Mouse (Mus musculus): Measurements from ENCODE around the gene Sgpp2.

Sgpp2 gene

DNA sequence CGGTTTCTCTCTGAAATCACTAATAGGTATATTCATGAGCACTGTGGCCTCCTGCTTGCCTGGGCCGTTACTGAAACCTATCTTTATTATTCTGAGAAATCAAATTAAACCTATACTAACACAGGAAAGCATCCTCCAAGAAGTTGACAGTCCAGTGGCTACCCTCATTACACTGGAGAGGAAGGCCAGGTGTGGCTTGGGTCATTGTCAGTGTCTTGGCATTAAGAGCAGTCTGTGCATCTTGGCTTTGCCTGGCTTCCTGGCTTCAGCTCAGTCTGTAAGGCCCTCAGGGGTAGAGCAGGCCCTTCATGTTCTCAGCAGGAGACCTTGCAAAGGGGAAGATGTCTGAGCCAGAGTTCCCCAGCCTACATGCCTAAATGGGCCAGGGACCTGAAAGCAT is 99.3 kb downstream of the Sgpp2 start:
- no peak for DNase-seq

GRCm38 (mm10) chr1:78412668-78413067 is 102.5 kb downstream of the Sgpp2 start:
- no peak for DNase-seq

DNA sequence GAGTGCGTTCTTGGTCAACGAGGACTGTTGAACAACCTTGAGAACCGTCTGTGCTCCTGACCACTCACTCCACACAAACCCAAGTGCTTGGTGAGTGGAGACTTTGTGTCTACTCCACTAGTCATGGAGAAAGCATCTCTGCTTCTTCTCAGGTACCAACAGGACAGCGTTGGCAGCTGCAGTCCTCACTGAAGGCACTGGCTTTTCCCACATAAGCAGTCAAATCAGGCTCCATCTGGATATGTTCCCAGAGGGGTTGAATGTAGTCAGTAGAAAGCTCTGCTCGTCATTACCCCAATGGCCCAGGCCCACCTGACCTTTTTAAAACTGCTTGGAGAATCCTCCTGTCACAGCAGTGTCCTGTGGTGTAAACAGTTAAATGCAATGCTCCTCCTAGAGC is 104.3 kb downstream of the Sgpp2 start:
- DNase-seq, result no peak

GRCm38 (mm10) chr1:78417154-78417911 is 107.2 kb downstream of the Sgpp2 start:
- DNase-seq, result no peak

GRCm38 (mm10) chr1:78419593-78419992 is 109.4 kb downstream of the Sgpp2 start:
- peak; percentile 87 for DNase-seq

DNA sequence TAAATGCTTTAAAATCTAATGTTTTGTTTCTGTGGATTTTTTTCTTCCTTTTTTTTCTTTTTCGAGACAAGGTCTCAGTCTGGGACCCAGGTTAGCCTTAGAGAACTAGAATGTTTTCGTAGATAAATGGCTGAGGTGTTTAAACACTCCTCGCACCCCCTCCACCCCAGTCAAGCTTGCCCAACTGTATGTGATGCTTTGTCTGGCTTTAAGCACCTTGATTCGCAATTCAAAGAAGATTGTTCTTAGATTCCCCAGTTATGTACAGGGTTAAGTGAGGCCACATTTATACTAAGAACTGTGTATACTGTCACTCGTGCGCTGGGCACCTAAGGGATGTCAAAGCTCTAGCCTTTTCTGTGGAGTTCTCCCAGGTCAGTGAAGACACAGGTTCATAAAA is 110.1 kb downstream of the Sgpp2 start:
- no peak for DNase-seq

DNA sequence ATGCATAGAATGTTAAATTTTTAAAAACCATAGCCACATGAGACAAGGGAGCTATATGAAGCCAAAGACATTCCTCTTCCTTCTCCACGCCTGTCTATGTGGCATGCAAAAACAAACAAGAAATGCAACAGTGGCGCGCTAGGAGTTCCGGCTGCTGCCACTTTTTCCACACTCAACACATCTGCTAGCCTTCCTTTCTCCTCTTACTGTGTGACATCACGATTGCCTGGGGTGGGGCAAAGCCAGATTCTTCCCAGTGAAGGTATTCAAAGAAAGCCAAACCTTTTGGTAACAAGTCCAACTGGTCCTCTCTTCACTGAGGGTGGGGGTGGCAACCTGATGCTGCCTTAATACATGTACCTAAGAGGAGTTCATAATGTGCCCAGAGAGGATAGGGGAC is 111.6 kb downstream of the Sgpp2 start:
- no peak for DNase-seq

- no peak for DNase-seq
Observed at GRCm38 (mm10) chr1:78422576-78422975, 112.4 kb downstream of the Sgpp2 start.

GRCm38 (mm10) chr1:78424848-78425247 is 114.7 kb downstream of the Sgpp2 start:
- DNase-seq, result no peak

- no peak for DNase-seq
Observed at GRCm38 (mm10) chr1:78425309-78425708, 115.2 kb downstream of the Sgpp2 start.

- DNase-seq, result no peak
Observed at GRCm38 (mm10) chr1:78425793-78426700, 115.9 kb downstream of the Sgpp2 start.

- DNase-seq, result no peak
Observed at GRCm38 (mm10) chr1:78426841-78427240, 116.7 kb downstream of the Sgpp2 start.

DNA sequence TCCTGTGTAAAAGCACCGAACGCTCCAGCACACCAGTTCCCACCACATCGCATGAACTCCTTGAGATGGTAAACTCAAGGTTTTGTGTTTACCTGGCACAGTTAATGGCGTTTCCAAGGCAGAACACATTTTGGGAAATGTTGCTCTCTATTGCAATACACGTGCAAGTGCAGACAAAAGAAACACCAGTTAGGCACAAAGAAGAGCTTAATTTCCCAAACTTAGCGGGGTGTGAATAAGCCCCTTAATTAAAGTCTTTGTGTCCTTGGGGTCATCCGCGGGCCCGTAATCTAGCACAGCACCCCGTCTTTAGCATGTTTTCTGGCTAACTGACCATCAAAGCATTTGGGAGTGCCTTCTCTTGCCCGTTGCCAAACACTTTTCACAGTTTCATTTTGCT is 118.7 kb downstream of the Sgpp2 start:
- DNase-seq, result no peak

- DNase-seq, result no peak
Observed at GRCm38 (mm10) chr1:78433472-78433871, 123.3 kb downstream of the Sgpp2 start.

GRCm38 (mm10) chr1:78435967-78436366 is 125.8 kb downstream of the Sgpp2 start:
- no peak for DNase-seq

DNA sequence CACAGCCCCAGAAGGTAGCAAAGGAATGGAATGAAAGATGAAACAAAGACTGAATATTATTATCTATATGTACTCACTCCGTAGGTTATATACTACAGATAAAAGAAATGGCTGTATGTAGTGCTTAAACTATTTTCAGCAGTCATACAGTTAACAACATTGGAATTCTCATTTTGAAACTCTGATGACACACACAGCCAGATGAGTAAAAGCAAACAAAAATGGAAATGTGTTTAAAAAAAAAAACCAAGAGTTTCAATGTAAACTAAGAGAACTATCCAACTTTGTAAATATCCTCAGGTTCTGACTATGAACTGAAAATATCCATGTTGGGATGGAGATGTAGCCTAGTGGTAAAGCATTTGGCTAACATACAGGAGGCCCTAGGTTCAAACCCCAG is 126.3 kb downstream of the Sgpp2 start:
- no peak for DNase-seq

DNA sequence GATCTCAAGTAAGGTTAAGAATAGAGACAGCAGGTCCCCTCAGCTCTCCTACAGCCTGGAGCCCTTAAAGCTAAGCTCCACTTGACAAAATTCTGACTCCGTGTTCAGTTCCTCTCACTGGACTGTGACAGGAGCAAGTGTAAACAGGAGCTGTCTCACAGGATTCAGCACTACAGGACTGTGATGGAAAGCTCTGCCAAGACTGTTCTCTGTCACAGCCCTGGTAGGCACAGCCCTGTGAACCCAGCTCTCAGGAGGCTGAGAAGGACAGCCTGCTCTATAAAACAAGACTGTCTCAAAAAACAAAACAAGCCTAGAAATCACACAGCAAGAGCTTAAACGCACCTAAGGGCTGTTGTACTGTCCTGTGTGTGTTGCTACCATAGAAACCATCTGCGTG is 127.0 kb downstream of the Sgpp2 start:
- no peak for DNase-seq

DNA sequence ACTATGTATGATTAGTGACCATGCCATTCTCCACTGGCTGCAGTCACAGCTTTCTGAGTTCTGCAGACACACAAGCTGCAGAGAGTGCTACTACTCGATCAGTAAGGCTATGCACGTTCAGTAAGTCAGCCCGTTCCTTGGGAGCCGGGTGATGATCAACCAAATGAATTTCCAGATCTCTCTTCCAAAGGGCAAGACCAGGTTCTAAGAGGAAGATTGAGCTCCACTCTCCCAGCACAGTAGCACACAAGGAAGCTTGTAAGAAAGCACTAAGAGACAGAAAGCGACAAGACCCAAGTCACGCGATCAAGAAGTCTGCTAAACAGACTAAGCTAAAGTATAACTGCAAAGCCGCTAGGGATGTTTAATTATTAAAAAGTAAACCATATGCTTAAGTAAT is 130.6 kb downstream of the Sgpp2 start:
- DNase-seq, result no peak

GRCm38 (mm10) chr1:78443056-78443455 is 132.9 kb downstream of the Sgpp2 start:
- DNase-seq, result no peak

GRCm38 (mm10) chr1:78446232-78446631 is 136.1 kb downstream of the Sgpp2 start:
- DNase-seq, result no peak

- no peak for DNase-seq
Observed at GRCm38 (mm10) chr1:78446742-78447141, 136.6 kb downstream of the Sgpp2 start.

- DNase-seq, result no peak
Observed at GRCm38 (mm10) chr1:78448091-78448490, 137.9 kb downstream of the Sgpp2 start.

GRCm38 (mm10) chr1:78451070-78451854 is 141.1 kb downstream of the Sgpp2 start:
- DNase-seq, result no peak

Data from cerebellum, adult 9-10 months (tissue).